Mouse (Mus musculus) megakaryocyte, adult 5-6 weeks (primary cell): ENCODE measurements around the gene Zdhhc4. TPM values are rescaled to one million over a fixed set of nuclear protein-coding genes. Genes with fewer than 3 reads are reported as not detected.

Experiments
- ATAC-seq: 2 replicates; pipeline ENCODE4 v1.8.0; 2016; ENCODE audit warnings: mild to moderate bottlenecking, inconsistent platforms; ENCODE audit not compliant: poor library complexity, severe bottlenecking
- total RNA-seq, 2 experiments: library from RNA; stranded (forward) in 1 of 2; stranded (reverse) in 1 of 2; fragments of 153-499, 151-499 nt in 1 of 2; fragments of 221-1000, 200-1000 nt in 1 of 2; gene quantifications; 2 replicates each; pipeline versions ENCODE4 v1.2.3 to v1.2.4; 2015 to 2017

Zdhhc4 gene
- total RNA-seq, 2 experiments from 2014 or later = 22.3 to 55.0 TPM

DNA sequence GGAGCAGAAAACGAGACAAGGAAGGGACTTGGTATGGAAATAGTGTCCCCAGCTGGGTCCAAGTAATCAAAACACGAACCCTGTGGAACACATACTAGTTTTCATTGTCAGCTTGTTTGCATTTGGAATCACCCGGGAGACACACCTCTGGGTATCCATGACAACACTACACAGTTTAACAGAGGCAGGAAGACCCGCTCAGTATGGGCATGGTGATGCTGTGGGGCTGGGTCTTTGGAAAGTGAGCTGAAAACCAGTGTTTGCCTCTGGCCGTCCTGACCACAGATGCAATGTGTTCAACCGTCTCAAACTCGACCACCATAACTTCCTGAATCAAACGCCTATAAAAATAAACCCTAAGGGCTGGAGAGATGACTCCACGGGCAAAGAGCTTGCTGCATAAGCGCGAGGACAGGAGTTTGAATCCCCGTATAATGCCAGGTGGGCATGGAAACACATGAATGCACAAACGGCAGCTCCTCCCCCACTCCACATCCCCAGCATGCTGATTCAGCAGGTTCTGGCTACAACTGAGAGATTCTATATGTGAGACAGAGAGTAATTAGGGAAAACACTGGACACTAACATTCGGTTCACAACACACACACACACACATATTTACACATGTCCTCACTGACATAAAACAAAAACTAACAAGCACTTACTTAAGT is 5.5 kb upstream of the Zdhhc4 start:
- 0 out of 2 replicates have a peak, but pooled peaks have one; percentile 19 for ATAC-seq

GRCm38 (mm10) chr5:143333872-143334271 is 4.8 kb upstream of the Zdhhc4 start:
- ATAC-seq = peak; percentile 65

DNA sequence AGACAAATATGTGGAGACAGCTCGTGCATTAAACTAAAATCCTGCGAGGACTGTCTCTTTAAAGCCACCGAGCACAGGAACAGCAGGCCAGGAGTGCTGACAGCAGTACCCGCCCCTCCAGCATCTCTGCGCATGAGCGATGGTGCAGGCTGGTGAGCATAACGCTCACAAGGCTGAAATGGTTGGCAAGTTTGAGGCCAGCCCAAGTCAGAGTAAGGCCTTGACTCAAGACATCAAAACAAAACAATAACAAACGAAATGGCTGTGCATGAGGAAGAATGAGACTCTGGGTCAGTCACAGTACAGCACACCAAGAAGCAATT is 11.8 kb downstream of the Zdhhc4 start:
- ATAC-seq = no peak

- ATAC-seq = no peak
Measured at GRCm38 (mm10) chr5:143316605-143317287, 12.3 kb downstream of the Zdhhc4 start.

GRCm38 (mm10) chr5:143315514-143315888 is 13.6 kb downstream of the Zdhhc4 start:
- ATAC-seq = no peak

DNA sequence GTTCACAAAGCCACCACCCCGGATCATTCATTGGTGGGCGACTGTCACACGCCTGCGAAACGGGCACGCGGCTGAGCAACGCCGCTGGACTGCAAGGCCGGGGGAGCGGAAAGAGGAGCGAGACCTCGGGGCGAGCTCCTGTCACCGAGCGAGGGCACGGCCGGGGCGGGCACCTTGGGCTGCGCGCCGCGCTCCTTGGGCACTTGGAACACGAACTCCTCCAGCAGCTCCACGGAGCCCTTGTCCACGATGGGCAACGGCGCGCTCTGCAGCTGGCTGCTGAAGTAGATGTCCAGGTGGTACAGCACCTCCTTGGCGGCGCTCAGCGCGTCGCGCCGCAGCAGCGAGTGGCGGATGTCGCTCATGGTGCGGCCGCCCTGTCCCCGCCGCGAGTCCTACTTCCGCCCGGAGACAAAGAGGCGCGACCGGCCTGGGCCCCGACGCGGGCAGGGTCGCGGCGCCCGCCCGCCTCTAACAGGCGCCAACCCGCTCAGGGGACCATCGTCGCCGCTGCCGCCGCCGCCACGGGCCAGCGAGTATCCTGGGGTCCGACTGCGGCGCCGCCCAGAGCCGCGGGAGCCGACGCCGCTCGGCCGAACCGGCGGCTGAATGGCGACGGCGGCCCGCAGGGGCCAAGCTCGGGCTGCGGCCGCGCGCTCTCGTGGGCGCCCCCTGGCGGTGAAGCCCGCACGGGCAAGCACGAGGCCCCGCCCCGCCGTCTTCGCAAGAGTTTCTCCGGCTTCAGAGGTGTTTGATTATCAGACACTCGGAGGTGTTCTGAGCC is 14.1 kb downstream of the Zdhhc4 start, which contains the start of gene E130309D02Rik:
TSS of gene E130309D02Rik (minus strand) at position 631 of the 784 bp plus-strand sequence.
- ATAC-seq = peak; percentile 82

- ATAC-seq = no peak
Measured at GRCm38 (mm10) chr5:143314183-143314729, 14.8 kb downstream of the Zdhhc4 start.

DNA sequence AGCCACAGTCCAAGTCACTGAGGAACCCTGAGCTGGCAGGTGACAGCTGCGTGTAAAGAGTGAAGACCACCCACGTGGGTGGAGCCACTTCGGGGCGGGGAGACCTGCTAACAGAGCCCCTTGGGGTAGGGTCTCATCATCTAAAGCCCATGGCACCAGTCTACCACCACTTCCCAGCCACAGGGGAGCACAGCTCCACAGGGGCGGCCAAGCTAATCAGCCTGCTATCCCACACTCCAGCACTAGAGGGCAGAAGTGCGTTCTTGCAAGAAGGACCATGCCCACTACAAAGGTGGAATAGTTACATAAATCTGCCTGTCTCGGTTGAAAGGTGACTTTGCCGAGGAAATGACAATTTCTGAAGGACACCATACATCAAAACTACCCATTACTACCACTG is 17.2 kb downstream of the Zdhhc4 start:
- peak; percentile 67 for ATAC-seq

GRCm38 (mm10) chr5:143309916-143310315 is 19.1 kb downstream of the Zdhhc4 start:
- no peak for ATAC-seq

DNA sequence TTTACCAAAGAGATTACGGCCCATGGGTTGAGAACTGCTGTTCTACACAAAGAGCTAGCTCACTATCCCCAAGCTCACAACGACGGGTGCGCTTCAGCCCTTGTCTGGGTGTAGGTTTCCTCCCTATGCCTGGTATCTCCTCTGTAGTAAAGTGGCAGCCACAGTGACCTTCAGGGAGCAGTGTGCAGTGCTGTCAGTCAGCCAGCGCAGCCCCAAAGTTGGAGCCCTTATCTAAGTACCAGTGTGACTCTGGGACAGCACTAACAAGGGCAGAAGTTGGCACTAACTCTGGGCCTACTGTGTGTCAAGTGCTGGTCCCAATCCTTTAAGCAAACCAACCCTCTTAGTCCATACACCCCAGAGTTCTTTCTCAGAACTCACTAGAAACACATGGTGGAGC is 20.2 kb downstream of the Zdhhc4 start:
- ATAC-seq = no peak

DNA sequence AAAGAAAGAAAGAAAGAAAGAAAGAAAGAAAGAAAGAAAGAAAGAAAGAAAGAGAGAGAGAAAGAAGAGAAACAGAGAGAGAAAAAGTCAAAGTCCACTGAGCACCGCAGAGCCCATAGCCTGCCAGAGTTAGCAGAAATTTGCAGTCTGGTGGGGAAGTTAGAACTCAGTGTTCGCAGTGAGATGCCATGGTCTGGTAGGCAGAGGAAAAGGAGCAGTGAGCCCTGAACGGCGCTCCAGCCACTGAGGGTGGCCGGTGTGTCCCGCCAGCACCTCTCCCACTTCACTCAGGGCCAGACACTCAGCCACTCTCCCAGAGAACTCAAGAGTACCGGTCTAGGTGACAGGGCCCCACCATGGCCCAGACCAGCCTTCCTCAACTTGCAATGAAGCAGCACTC is 24.8 kb downstream of the Zdhhc4 start:
- no peak for ATAC-seq

- ATAC-seq = peak; percentile 45; the same call in 1 of the 2 replicates
Measured at GRCm38 (mm10) chr5:143301296-143301695, 27.8 kb downstream of the Zdhhc4 start.

GRCm38 (mm10) chr5:143299686-143300085 is 29.4 kb downstream of the Zdhhc4 start:
- peak; percentile 66 for ATAC-seq

DNA sequence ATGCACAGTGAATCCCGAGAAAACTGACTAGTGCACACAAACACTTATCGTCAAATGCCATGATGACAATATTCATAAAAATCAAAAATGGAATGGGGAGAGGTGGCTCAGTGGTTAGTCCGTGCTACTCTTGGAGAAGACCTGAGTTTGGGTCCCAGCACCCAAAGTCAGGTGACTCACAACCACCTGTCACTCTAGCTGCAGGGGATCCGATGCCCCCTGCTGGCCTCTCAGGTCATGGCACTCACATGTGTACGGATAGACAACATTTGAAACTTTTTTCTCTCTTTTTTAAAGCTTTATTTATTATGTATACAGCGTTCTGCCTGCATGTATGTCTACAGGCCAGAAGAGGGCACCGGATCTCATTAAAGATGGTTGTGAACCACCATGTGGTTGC is 30.7 kb downstream of the Zdhhc4 start:
- ATAC-seq = no peak

GRCm38 (mm10) chr5:143297986-143298385 is 31.1 kb downstream of the Zdhhc4 start:
- no peak for ATAC-seq

GRCm38 (mm10) chr5:143295330-143295729 is 33.7 kb downstream of the Zdhhc4 start:
- no peak for ATAC-seq

DNA sequence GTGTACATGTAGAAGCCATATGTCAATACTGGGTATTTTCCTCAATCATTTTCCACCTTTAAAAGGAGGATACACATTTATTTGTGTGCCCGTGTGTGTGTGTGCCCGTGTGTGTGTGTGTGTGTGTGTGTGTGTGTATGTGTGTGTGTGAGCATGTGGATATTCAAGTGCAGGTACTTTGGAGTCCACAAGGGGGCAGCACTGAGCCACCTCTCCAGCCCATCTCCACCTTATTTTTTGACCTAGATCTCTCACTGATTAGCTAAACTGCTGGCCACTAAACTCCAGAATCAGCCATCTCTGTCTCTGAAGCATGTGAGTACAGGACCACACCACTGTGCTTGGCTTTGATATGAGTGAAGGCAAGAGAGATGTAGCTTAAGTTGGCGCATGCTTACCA is 34.2 kb downstream of the Zdhhc4 start:
- ATAC-seq = no peak

GRCm38 (mm10) chr5:143293404-143293803 is 35.7 kb downstream of the Zdhhc4 start, which contains the start of gene Zfp853:
Zfp853 (minus strand) TSS chr5:143293623.
- ATAC-seq = no peak

DNA sequence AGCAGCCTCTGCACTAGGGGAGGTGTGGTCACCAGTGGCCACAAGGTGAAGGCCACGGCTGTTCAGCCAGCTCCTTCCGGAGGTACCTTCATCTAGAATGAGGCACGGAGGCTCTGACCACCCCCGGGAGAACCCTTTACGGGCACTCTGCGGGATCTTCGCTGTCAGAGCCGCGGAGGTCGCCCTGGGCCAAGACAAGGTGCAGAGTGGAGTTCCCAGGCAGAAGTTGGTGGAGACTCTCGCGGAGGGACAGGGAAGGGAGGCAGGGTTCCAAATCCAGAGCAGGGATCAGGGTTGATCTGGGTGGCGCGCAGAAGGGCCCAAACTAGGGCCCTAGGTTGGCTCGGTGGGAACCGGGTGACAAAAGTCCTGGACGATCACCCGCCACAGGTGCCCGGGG is 36.2 kb downstream of the Zdhhc4 start:
- no peak for ATAC-seq

- ATAC-seq = no peak
Measured at GRCm38 (mm10) chr5:143289299-143289698, 39.8 kb downstream of the Zdhhc4 start.

- peak; percentile 58 for ATAC-seq
Measured at GRCm38 (mm10) chr5:143288378-143288911, 40.6 kb downstream of the Zdhhc4 start.
